Mouse (Mus musculus) liver, postnatal 0 days (tissue): Measurements from ENCODE around the gene Map3k19.

Experiments
- CTCF ChIP-seq: sonication (generic); IDR thresholded peaks from 2 replicates; pipeline ENCODE4 v1.5.1; 2016; ENCODE audit warnings: antibody characterized with exemption, low read depth
- EP300 ChIP-seq: IDR thresholded peaks from 2 replicates; pipeline ENCODE4 v1.6.1; 2016; ENCODE audit warnings: antibody characterized with exemption, low read depth, mild to moderate bottlenecking

- TF ChIP-seq CTCF = no peak
- no peak for TF ChIP-seq EP300
Observed at GRCm38 (mm10) chr1:127869276-127869675, 14.4 kb upstream of the Map3k19 start.
